Mouse (Mus musculus): Measurements from ENCODE around the gene D2hgdh. TPM values are rescaled to one million over a fixed set of nuclear protein-coding genes. Genes with fewer than 3 reads are reported as not detected.

The D2hgdh gene
- total and polyA plus RNA-seq, 3 experiments: 14.4 to 19.2 TPM; not detected in 1

DNA sequence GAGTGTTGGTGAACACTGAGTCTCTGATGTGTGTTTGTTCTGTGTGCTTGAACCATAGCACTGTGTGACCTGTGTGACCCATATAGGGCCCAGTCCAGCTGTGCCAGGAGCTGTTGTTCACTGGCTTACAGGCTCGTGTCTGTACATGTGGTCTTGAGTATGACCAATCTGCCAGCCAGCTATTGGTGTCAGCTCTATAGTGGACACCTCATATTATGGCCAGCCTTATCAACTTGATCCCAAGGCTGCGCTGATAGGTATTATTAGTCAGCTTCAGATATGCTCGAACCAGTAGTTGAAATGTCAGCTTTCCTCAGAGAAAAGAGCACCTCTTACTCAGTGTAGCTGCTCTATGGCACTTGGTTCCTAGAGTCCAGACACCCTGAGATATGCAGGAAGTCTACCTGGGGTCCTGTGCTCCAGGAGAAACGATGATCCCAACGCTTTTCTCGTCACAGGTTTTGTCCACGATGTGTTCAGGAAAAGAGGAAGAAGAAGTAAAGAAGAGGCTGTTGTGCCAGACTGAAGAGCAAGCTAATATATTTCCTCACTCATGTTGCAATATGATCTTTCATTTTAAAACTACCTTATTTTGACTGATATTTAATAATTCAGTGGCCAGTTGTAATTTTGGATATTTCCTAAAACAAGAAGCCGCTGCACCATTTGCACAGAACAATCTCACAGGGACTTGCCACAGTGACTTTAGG lies 6.7 kb upstream of the D2hgdh start:
- H3K9me3 ChIP-seq (replicated peaks; ENCODE audit: insufficient read depth, low read length): no peaks in the 10 kb centered on the region
- H3K36me3 ChIP-seq (ENCODE audit: control insufficient read depth in 1 of 2, insufficient read depth in 2 of 2, low read length in 2 of 2): peaks cover 0 to 12% of the 10 kb centered on the region in 2 experiments; a peak in 2 of 4 replicates
- no peak for DNase-seq (ENCODE audit: low read depth, low spot score)
- no peak overlapping the region for H3K9ac ChIP-seq (ENCODE audit: control insufficient read depth, low read depth, low read length, poor library complexity, severe bottlenecking)
- H3K79me2 ChIP-seq (ENCODE audit: control insufficient read depth, insufficient read depth, low read length, poor library complexity): no peaks in the 10 kb centered on the region
- H3K4me3 ChIP-seq (ENCODE audit: control insufficient read depth in 1 of 2, insufficient read depth in 1 of 2, low read depth in 2 of 2, low read length in 2 of 2): no peak overlapping the region
- no peaks in the 10 kb centered on the region for H3K27me3 ChIP-seq (ENCODE audit: control insufficient read depth in 1 of 2, insufficient read depth in 2 of 2, low read length in 2 of 2)
- H3K27ac ChIP-seq (ENCODE audit: control insufficient read depth, low read depth, low read length): no peak overlapping the region
- no peaks in the 10 kb centered on the region for H3K4me1 ChIP-seq (ENCODE audit: control insufficient read depth in 1 of 2, insufficient read depth in 2 of 2, low read length in 2 of 2)
- TF ChIP-seq HCFC1 (IDR thresholded peaks at IDR 0.05; ENCODE audit: low read depth, low read length) (no peak), TBP (IDR thresholded peaks at IDR 0.05; ENCODE audit: low read depth, low read length) (no peak), MAX (IDR thresholded peaks at IDR 0.05; ENCODE audit: low read length) (no peak), POLR2AphosphoS2 (IDR thresholded peaks at IDR 0.05; ENCODE audit: low read length) (no peak), MAZ (IDR thresholded peaks at IDR 0.05; ENCODE audit: low read depth, low read length) (no peak), MYB (IDR thresholded peaks at IDR 0.05; ENCODE audit: low read depth, low read length) (no peak), RAD21 (IDR thresholded peaks at IDR 0.05; ENCODE audit: low read depth, low read length) (no peak), EP300 (IDR thresholded peaks at IDR 0.05; ENCODE audit: low read depth in 1 of 2, low read length in 2 of 2) (no peak)

DNA sequence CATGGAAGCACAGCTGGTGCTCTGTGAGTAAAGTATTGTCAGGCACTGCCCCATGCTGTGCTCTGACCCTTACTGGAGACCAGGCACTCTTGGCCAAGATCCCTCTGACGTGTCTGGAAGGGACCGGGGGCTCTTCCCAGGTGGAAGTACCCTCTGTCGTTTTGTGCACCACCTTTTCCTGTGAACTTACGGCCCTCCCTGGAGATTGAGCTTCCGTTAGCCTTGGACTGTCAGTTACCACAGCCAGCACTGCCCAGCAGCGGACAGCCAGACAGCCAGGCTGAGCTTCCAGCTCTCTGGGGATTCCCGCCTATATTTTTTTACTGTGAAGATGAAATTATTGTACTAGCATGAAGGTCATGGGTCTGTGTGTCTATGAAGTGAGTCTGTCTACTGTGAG lies 6.0 kb upstream of the D2hgdh start:
- TF ChIP-seq KAT2A (conservative IDR thresholded peaks at IDR 0.05; ENCODE audit: low read depth, low read length) (no peak), MAX (IDR thresholded peaks at IDR 0.05; ENCODE audit: low read length) (no peak), CTCF (IDR thresholded peaks at IDR 0.05 in 2 of 3, conservative IDR thresholded peaks at IDR 0.05 in 1 of 3; ENCODE audit: control insufficient read depth in 1 of 3, insufficient read depth in 1 of 3, low read depth in 2 of 3, low read length in 3 of 3, poor library complexity in 1 of 3, severe bottlenecking in 1 of 3) (no peak), NRF1 (IDR thresholded peaks at IDR 0.05; ENCODE audit: insufficient read depth, low read depth, low read length, poor library complexity, severe bottlenecking) (no peak), TBP (IDR thresholded peaks at IDR 0.05; ENCODE audit: low read depth, low read length) (no peak), ZMIZ1 (IDR thresholded peaks at IDR 0.05; ENCODE audit: low read depth, low read length) (no peak), RCOR1 (IDR thresholded peaks at IDR 0.05; ENCODE audit: low read depth, low read length) (no peak), MAZ (IDR thresholded peaks at IDR 0.05; ENCODE audit: low read depth, low read length) (no peak), ZNF384 (IDR thresholded peaks at IDR 0.05; ENCODE audit: low read depth, low read length) (no peak), MAFK (IDR thresholded peaks at IDR 0.05; ENCODE audit: borderline replicate concordance, low read depth, low read length) (no peak), JUND (IDR thresholded peaks at IDR 0.05; ENCODE audit: low read depth, low read length) (no peak), ETS1 (IDR thresholded peaks at IDR 0.05; ENCODE audit: low read depth, low read length) (no peak), HCFC1 (IDR thresholded peaks at IDR 0.05; ENCODE audit: low read depth, low read length) (no peak), USF2 (IDR thresholded peaks at IDR 0.05; ENCODE audit: borderline replicate concordance in 1 of 2, insufficient read depth in 1 of 2, low read depth in 1 of 2, low read length in 2 of 2) (no peak), SMC3 (IDR thresholded peaks at IDR 0.05; ENCODE audit: low read depth, low read length) (no peak)
- H3K79me2 ChIP-seq (ENCODE audit: control insufficient read depth, insufficient read depth, low read length, poor library complexity): no peaks in the 10 kb centered on the region
- H3K27me3 ChIP-seq (ENCODE audit: control insufficient read depth in 1 of 2, insufficient read depth in 2 of 2, low read length in 2 of 2): no peaks in the 10 kb centered on the region
- H3K27ac ChIP-seq (ENCODE audit: control insufficient read depth, low read depth, low read length): no peak overlapping the region
- no peaks in the 10 kb centered on the region for H3K9me3 ChIP-seq (replicated peaks; ENCODE audit: insufficient read depth, low read length)
- H3K4me3 ChIP-seq (ENCODE audit: control insufficient read depth in 1 of 2, insufficient read depth in 1 of 2, low read depth in 2 of 2, low read length in 2 of 2): no peak overlapping the region
- H3K9ac ChIP-seq (ENCODE audit: control insufficient read depth, low read depth, low read length, poor library complexity, severe bottlenecking): no peak overlapping the region
- H3K36me3 ChIP-seq (ENCODE audit: control insufficient read depth in 1 of 2, insufficient read depth in 2 of 2, low read length in 2 of 2): peaks cover 0 to 10% of the 10 kb centered on the region in 2 experiments; a peak in 2 of 4 replicates
- H3K4me1 ChIP-seq (ENCODE audit: control insufficient read depth in 1 of 2, insufficient read depth in 2 of 2, low read length in 2 of 2): peaks cover 0 to under 1% of the 10 kb centered on the region in 2 experiments; a peak in 1 of 4 replicates
- no peak for DNase-seq (ENCODE audit: low read depth, low spot score)

All from MEL (cell line).